Mouse (Mus musculus): Measurements from ENCODE around the gene Chrna9.

GRCm38 (mm10) chr5:66001232-66001631, 66.5 kb downstream of the Chrna9 start:
- TF ChIP-seq CTCF (IDR thresholded peaks at IDR 0.05; ENCODE audit: low read depth, low read length) (no peak), POLR2A (IDR thresholded peaks at IDR 0.05; ENCODE audit: borderline replicate concordance, low read depth, low read length) (no peak)

Measured in bone marrow macrophage, adult 2 months (primary cell).